Comparison of ENCODE assay signal across 12 mouse cellular contexts in the genomic region with DNA sequence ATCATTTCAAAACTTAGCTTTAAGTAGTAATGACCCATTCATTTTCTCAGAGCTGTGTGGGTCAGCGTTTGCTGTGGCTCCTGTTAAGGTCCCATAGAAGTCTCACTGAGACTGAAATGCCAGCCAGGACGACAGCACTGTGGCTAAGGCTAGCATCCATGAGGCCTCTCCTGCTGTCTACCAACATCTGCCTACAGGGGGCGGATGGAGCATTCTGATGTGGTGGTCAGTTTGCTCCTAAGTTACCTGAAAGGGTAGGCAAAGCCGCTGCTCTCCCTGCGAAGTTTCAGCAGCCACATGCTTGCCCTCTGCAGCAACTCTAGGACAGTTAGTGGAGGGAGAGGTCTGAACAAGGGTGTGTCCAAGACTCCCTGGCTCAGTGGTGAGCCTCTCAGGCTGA. TPM values are rescaled to one million over a fixed set of nuclear protein-coding genes. Genes with fewer than 3 reads are reported as not detected.
DNase-seq lines count a peak whose midpoint lies in the region; ATAC-seq and TF ChIP-seq lines count a peak whose summit lies in the region.
"Had no signal": no experiment of that assay in that cellular context is flagged by ENCODE, and none has a peak within 500 bp of the region (broad histone marks: within the 10 kb centered on the region; RNA-seq: fewer than 3 reads in every experiment).

No protein-coding gene starts in this region.

- no peak overlapping the region for H3K9ac ChIP-seq in hindbrain, embryonic 13.5 days
- no peak overlapping the region for H3K9ac ChIP-seq in hindbrain, embryonic 14.5 days
- H3K9ac ChIP-seq in MEL (ENCODE audit: control insufficient read depth, low read depth, low read length, poor library complexity, severe bottlenecking), result no peak overlapping the region
- H3K9ac ChIP-seq: embryonic facial prominence, embryonic 12.5 days; limb, embryonic 13.5 days had no signal

- peak; percentile 40; the same call in 1 of the 2 replicates for TF ChIP-seq CTCF in lung, adult 2 months (IDR thresholded peaks at IDR 0.05; ENCODE audit: insufficient read depth, low read length)
- TF ChIP-seq CTCF in MEL (IDR thresholded peaks at IDR 0.05 in 2 of 3, conservative IDR thresholded peaks at IDR 0.05 in 1 of 3; ENCODE audit: control insufficient read depth in 1 of 3, insufficient read depth in 1 of 3, low read depth in 2 of 3, low read length in 3 of 3, poor library complexity in 1 of 3, severe bottlenecking in 1 of 3), result peak; percentile 15 to 27 (median 24); a peak in 2 of 6 replicates

- 59% methylated on average over 5 of the region's 5 CpGs for WGBS in hindbrain, embryonic 13.5 days
- WGBS in hindbrain, embryonic 14.5 days, result 64% methylated on average over 5 of the region's 5 CpGs
- 73% methylated on average over 5 of the region's 5 CpGs for WGBS in lung, adult 2 months

- TF ChIP-seq POLR2A in lung, adult 2 months (IDR thresholded peaks at IDR 0.05; ENCODE audit: borderline replicate concordance, extremely low read depth, low read depth, low read length), result no peak
- no peak for TF ChIP-seq POLR2A in MEL (IDR thresholded peaks at IDR 0.05; ENCODE audit: control insufficient read depth in 1 of 2, insufficient read depth in 1 of 2, low read depth in 1 of 2, low read length in 2 of 2, poor library complexity in 1 of 2)

- no peaks in the 10 kb centered on the region for H3K79me2 ChIP-seq in MEL (ENCODE audit: control insufficient read depth, insufficient read depth, low read length, poor library complexity)

- DNase-seq in hindbrain, embryonic 14.5 days (ENCODE audit: low spot score), result no peak
- DNase-seq in lung, adult 2 months, result no peak
- no peak for DNase-seq in lung, postnatal 25 days (ENCODE audit: low spot score)
- DNase-seq in MEL (ENCODE audit: low read depth, low spot score), result no peak
- peak; percentile 61 for DNase-seq in embryo, embryonic 10 days (ENCODE audit: low spot score)
- DNase-seq in thymus, postnatal 36 days, result no peak
- DNase-seq: adrenal gland, postnatal 10 days had no signal

- H3K9me3 ChIP-seq in hindbrain, embryonic 13.5 days, result no peaks in the 10 kb centered on the region
- no peaks in the 10 kb centered on the region for H3K9me3 ChIP-seq in hindbrain, embryonic 14.5 days (ENCODE audit: control insufficient read depth, low read length)
- H3K9me3 ChIP-seq in MEL (replicated peaks; ENCODE audit: insufficient read depth, low read length), result no peaks in the 10 kb centered on the region
- H3K9me3 ChIP-seq: embryonic facial prominence, embryonic 12.5 days; limb, embryonic 13.5 days; megakaryocyte, embryonic 14.5 days had no signal

- TF ChIP-seq EP300 in MEL (IDR thresholded peaks at IDR 0.05; ENCODE audit: low read depth in 1 of 2, low read length in 2 of 2), result no peak

- ATAC-seq in hindbrain, embryonic 13.5 days (ENCODE audit: low FRiP score), result no peak
- ATAC-seq in hindbrain, embryonic 14.5 days (ENCODE audit: low FRiP score), result no peak
- ATAC-seq: inflammation-experienced regulatory T-cells, adult 6 months had no signal

- peaks cover 11% of the 10 kb centered on the region for H3K4me1 ChIP-seq in hindbrain, embryonic 13.5 days (replicated peaks)
- no peaks in the 10 kb centered on the region for H3K4me1 ChIP-seq in hindbrain, embryonic 14.5 days (replicated peaks; ENCODE audit: control insufficient read depth, insufficient read depth, low read length)
- H3K4me1 ChIP-seq in lung, adult 2 months (ENCODE audit: control insufficient read depth, insufficient read depth, low read length), result no peaks in the 10 kb centered on the region
- no peaks in the 10 kb centered on the region for H3K4me1 ChIP-seq in MEL (ENCODE audit: control insufficient read depth in 1 of 2, insufficient read depth in 2 of 2, low read length in 2 of 2)
- H3K4me1 ChIP-seq: embryonic facial prominence, embryonic 12.5 days had no signal

- H3K36me3 ChIP-seq in hindbrain, embryonic 13.5 days, result peaks cover 92% of the 10 kb centered on the region
- peaks cover 89% of the 10 kb centered on the region for H3K36me3 ChIP-seq in hindbrain, embryonic 14.5 days (replicated peaks; ENCODE audit: control insufficient read depth, insufficient read depth)
- peaks cover 2 to 4% of the 10 kb centered on the region in 2 experiments; a peak in 1 of 4 replicates for H3K36me3 ChIP-seq in MEL (ENCODE audit: control insufficient read depth in 1 of 2, insufficient read depth in 2 of 2, low read length in 2 of 2)

- no peaks in the 10 kb centered on the region for H3K27me3 ChIP-seq in hindbrain, embryonic 13.5 days
- no peaks in the 10 kb centered on the region for H3K27me3 ChIP-seq in hindbrain, embryonic 14.5 days (ENCODE audit: control insufficient read depth, insufficient read depth, low read length)
- H3K27me3 ChIP-seq in MEL (ENCODE audit: control insufficient read depth in 1 of 2, insufficient read depth in 2 of 2, low read length in 2 of 2), result no peaks in the 10 kb centered on the region
- H3K27me3 ChIP-seq: embryonic facial prominence, embryonic 12.5 days; limb, embryonic 13.5 days; megakaryocyte, embryonic 14.5 days had no signal

- H3K4me3 ChIP-seq in hindbrain, embryonic 13.5 days, result no peak overlapping the region
- H3K4me3 ChIP-seq in hindbrain, embryonic 14.5 days (replicated peaks; ENCODE audit: low read length), result no peak overlapping the region
- no peak overlapping the region for H3K4me3 ChIP-seq in lung, adult 2 months (replicated peaks; ENCODE audit: extremely low read depth, low read depth, low read length)
- H3K4me3 ChIP-seq in MEL (ENCODE audit: control insufficient read depth in 1 of 2, insufficient read depth in 1 of 2, low read depth in 2 of 2, low read length in 2 of 2), result no peak overlapping the region
- H3K4me3 ChIP-seq: embryonic facial prominence, embryonic 12.5 days; limb, embryonic 13.5 days; megakaryocyte, embryonic 14.5 days had no signal

- no peak overlapping the region for H3K4me2 ChIP-seq in hindbrain, embryonic 13.5 days
- H3K4me2 ChIP-seq in hindbrain, embryonic 14.5 days (replicated peaks), result no peak overlapping the region
- H3K4me2 ChIP-seq: embryonic facial prominence, embryonic 12.5 days; limb, embryonic 13.5 days had no signal

- no peak; the same call in none of the 2 replicates for TF ChIP-seq RAD21 in MEL (IDR thresholded peaks at IDR 0.05; ENCODE audit: low read depth, low read length)

- H3K27ac ChIP-seq in hindbrain, embryonic 13.5 days, result peak overlapping the region; percentile 26; the same call in 1 of the 2 replicates
- no peak overlapping the region for H3K27ac ChIP-seq in hindbrain, embryonic 14.5 days
- H3K27ac ChIP-seq in MEL (ENCODE audit: control insufficient read depth, low read depth, low read length), result no peak overlapping the region
- H3K27ac ChIP-seq: embryonic facial prominence, embryonic 12.5 days; limb, embryonic 13.5 days had no signal

TF ChIP-seq in MEL, 35 proteins besides CTCF, POLR2A, EP300 and RAD21:
- TF ChIP-seq MYB (IDR thresholded peaks at IDR 0.05; ENCODE audit: low read depth, low read length) (no peak), GATA1 (IDR thresholded peaks at IDR 0.05; ENCODE audit: low read depth, low read length) (no peak), MAX (IDR thresholded peaks at IDR 0.05; ENCODE audit: low read length) (no peak), KAT2A (conservative IDR thresholded peaks at IDR 0.05; ENCODE audit: low read depth, low read length) (no peak), SIN3A (IDR thresholded peaks at IDR 0.05; ENCODE audit: low read length) (no peak), USF1 (IDR thresholded peaks at IDR 0.05; ENCODE audit: low read depth, low read length) (no peak), TBP (IDR thresholded peaks at IDR 0.05; ENCODE audit: low read depth, low read length) (no peak), TAL1 (IDR thresholded peaks at IDR 0.05; ENCODE audit: low read length) (no peak), ELF1 (IDR thresholded peaks at IDR 0.05; ENCODE audit: low read depth, low read length) (no peak), UBTF (IDR thresholded peaks at IDR 0.05; ENCODE audit: borderline replicate concordance, insufficient read depth, low read depth, low read length) (no peak), GABPA (IDR thresholded peaks at IDR 0.05; ENCODE audit: low read depth, low read length) (no peak), ZMIZ1 (IDR thresholded peaks at IDR 0.05; ENCODE audit: low read depth, low read length) (no peak), MYC (IDR thresholded peaks at IDR 0.05; ENCODE audit: low read depth, low read length) (no peak), CHD1 (IDR thresholded peaks at IDR 0.05; ENCODE audit: low read depth, low read length) (no peak)

RNA-seq across cellular contexts. Expression of a gene that starts 4.2 kb away (rescaled TPM):
- 0.38 and 0.53 TPM in 2 replicates for polyA plus RNA-seq in hindbrain, embryonic 13.5 days (2015; fragmentation: Nextera tagmentation; extraction: Ambion mirVana)
- 0.21 and 0.41 TPM in 2 replicates for polyA plus RNA-seq in hindbrain, embryonic 14.5 days (2014; fragmentation: Nextera tagmentation; extraction: Ambion mirVana)
- 0.34 and 0.58 TPM in 2 replicates for polyA plus RNA-seq in lung, adult 2 months (2012; rRNA removed)
- total RNA-seq in MEL (2012; rRNA removed), result not detected in 2 replicates
- under 1 TPM in 1 of 2 experiments, not detected in 1; 0.06 TPM for polyA plus RNA-seq in MEL (2012; ENCODE audit: insufficient read depth in 1 of 2, insufficient read length in 2 of 2, low read depth in 1 of 2, low replicate concordance in 2 of 2, missing spikeins in 1 of 2)

RNA-seq across cellular contexts. Expression of a gene that starts 54.8 kb away (rescaled TPM):
- polyA plus RNA-seq in hindbrain, embryonic 13.5 days (2015; fragmentation: Nextera tagmentation; extraction: Ambion mirVana), result 36.9 and 39.0 TPM in 2 replicates
- polyA plus RNA-seq in hindbrain, embryonic 14.5 days (2014; fragmentation: Nextera tagmentation; extraction: Ambion mirVana), result 29.0 and 33.6 TPM in 2 replicates
- polyA plus RNA-seq in lung, adult 2 months (2012; rRNA removed), result 43.8 and 48.8 TPM in 2 replicates
- 2.4 and 2.7 TPM in 2 replicates for total RNA-seq in MEL (2012; rRNA removed)
- polyA plus RNA-seq in MEL (2012; ENCODE audit: insufficient read depth in 1 of 2, insufficient read length in 2 of 2, low read depth in 1 of 2, low replicate concordance in 2 of 2, missing spikeins in 1 of 2), result 10 to 100 TPM in 1 of 2 experiments, not detected in 1; 30.1 TPM
